Mouse (Mus musculus): ENCODE results near the gene Tmem151a.

Tmem151a gene

GRCm38 (mm10) chr19:5039301-5040114 is 45.8 kb downstream of the Tmem151a start:
- no peak for DNase-seq

- DNase-seq, result peak; percentile 90
Measured at GRCm38 (mm10) chr19:5038709-5039156, 46.6 kb downstream of the Tmem151a start, which contains the start of the genes B4gat1 and AC124502.3. Gene B4gat1, plus strand, starts transcription at chr19:5038826. Gene AC124502.3, plus strand, starts transcription at chr19:5038891.

- DNase-seq, result peak; percentile 95
Measured at GRCm38 (mm10) chr19:5037678-5038571, 47.4 kb downstream of the Tmem151a start.

- no peak for DNase-seq
Measured at GRCm38 (mm10) chr19:5036577-5036976, 48.8 kb downstream of the Tmem151a start.

GRCm38 (mm10) chr19:5032686-5033085 is 52.6 kb downstream of the Tmem151a start:
- DNase-seq, result no peak

- DNase-seq, result no peak
Measured at GRCm38 (mm10) chr19:5026111-5026510, 59.2 kb downstream of the Tmem151a start.

- peak; percentile 90 for DNase-seq
Measured at GRCm38 (mm10) chr19:5023621-5024479, 61.5 kb downstream of the Tmem151a start, which contains the start of gene Slc29a2. Gene Slc29a2, plus strand, starts transcription at chr19:5023860.

GRCm38 (mm10) chr19:5021416-5021815 is 63.9 kb downstream of the Tmem151a start:
- no peak for DNase-seq

Data from cerebellum, adult 8-10 months (tissue).